Mouse (Mus musculus) frontal cortex, postnatal 10 days (tissue): ENCODE data around the gene Clic3.

ENCODE experiments used
- DNase-seq, 2 experiments: peaks; one replicate each; pipeline ENCODE4 v3.0.0; 2022; ENCODE audit warnings: low spot score in 2 of 2, mixed read lengths in 1 of 2

Gene Clic3

DNA sequence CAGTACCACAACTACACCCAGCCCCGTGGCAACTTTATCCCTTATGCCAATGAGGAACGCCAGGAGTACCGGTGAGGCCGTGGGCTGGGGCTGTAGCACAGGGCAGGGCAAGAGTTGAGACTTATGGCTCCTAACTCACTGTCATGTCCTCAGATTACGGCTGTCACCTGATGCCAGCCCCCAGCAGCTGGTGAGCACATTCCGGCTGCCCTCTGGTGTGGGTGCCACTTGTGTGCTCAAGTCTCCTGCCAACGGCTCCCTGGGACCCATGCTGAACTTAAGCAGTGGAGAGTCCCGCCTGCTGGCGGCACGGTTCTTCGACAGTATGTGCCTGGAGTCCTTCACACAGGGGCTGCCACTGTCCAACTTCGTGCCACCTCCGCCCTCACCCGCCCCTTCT is 14.0 kb upstream of the Clic3 start:
- DNase-seq, result no peak

- DNase-seq, result no peak
Measured at GRCm38 (mm10) chr2:25450853-25451647, 5.6 kb upstream of the Clic3 start.

- no peak for DNase-seq
Measured at GRCm38 (mm10) chr2:25452951-25453350, 3.7 kb upstream of the Clic3 start.

DNA sequence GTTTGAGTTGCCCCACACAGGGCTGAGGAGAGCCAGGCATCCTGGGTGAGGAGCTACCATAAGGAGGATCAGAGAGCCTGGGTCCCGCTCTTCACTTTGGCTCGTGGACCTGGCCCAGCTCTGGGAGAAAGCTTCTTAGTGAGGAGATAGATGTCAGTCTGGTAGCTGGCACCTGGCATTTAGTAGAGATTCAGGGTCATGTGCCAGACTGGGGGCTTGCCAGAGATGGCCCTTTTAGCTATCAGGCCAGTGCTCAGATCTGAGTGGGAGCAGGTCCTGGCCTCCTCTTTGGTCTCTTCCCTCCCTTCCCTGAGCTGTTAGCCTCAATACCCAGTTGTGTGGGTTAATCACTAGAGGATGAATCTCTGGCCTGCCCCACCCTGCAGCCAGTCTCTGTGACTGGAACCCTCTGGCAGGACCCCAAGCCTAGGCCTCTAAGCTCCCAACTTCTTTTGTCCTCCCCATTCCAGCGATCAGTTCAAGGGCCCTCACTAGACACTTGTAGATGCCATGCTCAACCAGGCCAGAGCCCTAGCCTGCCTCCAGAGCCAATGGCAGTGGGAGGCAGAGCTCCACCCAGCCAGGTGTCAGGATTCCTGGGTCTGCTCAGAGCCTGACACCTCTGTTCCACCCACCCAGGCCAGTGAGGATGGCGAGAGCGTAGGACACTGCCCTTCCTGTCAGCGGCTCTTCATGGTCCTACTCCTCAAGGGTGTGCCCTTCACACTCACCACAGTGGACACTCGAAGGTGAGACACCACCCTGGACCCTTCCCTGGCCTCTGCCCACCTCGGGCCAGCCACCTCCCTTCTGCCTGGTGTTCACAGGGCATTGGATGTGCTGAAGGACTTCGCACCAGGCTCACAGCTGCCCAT is 621 bp downstream of the Clic3 start:
- no peak for DNase-seq

GRCm38 (mm10) chr2:25458911-25459310 is 2.3 kb downstream of the Clic3 start:
- DNase-seq, result no peak

DNA sequence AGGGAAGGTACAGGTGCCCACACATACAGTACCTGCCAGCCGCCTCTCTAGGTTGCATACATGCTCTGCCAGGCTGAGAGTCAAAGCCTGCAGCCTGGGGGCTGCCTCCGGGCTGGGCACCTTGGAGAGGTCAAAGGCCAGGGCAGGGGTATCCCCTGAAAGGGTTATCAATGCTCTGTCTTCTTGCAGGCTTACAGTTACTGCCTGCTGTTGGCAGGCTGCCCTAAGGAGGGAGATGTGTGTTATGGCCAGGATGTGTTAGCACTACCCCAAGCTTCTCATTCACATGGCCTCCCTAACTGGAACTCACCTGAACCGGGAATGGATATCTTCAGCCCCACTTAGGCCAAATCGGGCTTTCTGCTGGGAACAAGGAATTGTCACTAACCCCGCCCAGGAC is 3.5 kb downstream of the Clic3 start:
- peak; percentile 46 to 48 for DNase-seq

- DNase-seq, result peak; percentile 89 to 90
Measured at GRCm38 (mm10) chr2:25460551-25461309, 4.1 kb downstream of the Clic3 start, which contains the start of gene Paxx. Gene Paxx, minus strand, starts transcription at chr2:25461094.

- no peak for DNase-seq
Measured at GRCm38 (mm10) chr2:25461407-25461806, 4.8 kb downstream of the Clic3 start.

DNA sequence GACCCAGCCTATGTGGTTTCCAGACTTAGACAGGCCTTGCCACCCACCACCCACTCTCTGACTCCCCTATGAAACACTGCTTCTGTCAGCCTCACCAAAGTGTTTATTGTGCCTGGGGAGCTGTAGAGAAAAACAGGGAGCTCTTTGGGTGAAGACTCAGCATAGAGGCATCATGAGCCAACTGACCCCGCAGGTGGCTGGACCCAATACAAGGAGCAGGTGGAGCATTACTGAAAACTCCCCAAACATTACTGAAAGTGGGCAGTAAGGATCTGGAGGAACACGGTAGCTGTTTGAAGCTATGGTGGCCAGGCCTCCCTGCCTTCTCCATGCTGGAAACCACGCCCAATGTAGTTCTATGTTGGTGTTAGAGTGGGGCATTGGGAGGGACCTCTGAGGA is 7.0 kb downstream of the Clic3 start:
- DNase-seq, result no peak

DNA sequence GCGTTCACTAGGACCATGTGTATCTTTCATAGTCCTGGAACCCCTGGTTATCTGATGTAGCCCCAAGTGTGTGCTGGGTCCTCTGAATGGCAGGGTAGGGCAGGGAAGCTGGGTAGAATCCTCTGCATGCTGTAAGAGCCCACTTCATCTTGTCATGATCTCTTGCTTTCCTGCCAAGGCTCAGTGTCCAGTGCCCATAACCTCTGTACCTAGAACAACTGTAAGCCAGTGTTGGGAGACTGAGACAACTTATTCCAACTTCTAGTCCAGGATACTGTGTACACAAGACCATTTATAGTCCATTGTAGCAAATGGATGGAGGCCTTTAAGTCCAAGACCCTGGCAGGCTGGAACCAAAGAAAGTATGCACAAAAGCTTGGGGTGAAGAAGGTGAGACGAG is 8.6 kb downstream of the Clic3 start:
- no peak for DNase-seq

GRCm38 (mm10) chr2:25465816-25466635 is 9.4 kb downstream of the Clic3 start:
- no peak for DNase-seq

DNA sequence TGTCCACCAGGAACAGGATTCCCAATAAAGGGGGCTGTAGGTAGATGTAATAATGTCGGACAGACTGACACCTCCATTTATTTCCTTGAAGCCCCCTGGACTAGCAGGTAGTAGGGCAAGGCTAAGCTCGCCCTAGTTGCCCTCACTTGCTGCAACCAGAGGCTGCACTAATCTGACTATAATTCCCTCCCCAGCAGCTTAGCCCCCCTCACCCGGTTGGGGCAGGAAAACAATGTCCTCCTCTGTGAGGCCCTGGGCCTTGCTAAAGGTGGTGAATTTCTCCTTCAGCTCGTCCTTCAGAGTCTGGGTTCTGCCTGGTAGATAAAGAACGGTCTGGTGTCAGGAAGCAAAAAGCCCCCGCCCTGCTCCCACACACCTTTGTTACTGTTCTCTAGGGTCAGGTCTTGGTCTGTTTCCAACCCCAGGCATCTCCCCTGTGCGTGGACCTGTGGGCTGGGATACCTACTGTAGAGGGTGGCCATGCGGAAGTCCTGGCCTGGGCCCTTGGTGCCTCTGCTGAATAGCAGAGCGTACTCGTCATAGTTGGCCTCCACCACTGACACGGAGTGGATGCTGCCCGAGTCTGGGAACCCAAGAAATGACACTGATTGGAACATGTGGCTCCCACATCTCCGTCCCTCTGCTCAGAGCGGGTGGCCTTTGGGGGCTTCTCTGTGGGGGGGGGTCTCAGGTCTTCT is 11.1 kb downstream of the Clic3 start:
- DNase-seq, result no peak

- DNase-seq, result no peak
Measured at GRCm38 (mm10) chr2:25468962-25469915, 12.6 kb downstream of the Clic3 start.

DNA sequence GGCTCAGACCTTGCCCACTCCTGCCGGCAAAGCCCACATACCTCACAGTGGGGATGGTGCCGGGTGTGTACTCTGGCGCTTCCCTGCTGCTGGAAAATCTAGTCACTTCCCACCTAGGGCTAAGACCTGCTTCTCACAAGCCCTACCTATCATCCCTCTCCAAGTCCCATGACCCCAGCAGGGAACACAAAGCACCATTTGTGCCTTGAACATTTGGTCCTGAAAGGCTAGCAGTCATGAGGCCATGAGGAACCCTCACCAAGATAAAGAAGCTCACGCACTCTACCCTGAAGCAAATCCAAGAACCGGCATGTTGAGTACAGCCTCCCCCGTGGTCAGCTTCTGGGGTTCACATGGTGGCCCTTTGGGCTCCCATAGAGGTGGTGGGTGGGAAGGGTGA is 13.3 kb downstream of the Clic3 start, which contains the start of gene Ptgds:
Gene Ptgds, minus strand, starts transcription at position 78 of the 400 bp plus-strand sequence.
- no peak for DNase-seq

DNA sequence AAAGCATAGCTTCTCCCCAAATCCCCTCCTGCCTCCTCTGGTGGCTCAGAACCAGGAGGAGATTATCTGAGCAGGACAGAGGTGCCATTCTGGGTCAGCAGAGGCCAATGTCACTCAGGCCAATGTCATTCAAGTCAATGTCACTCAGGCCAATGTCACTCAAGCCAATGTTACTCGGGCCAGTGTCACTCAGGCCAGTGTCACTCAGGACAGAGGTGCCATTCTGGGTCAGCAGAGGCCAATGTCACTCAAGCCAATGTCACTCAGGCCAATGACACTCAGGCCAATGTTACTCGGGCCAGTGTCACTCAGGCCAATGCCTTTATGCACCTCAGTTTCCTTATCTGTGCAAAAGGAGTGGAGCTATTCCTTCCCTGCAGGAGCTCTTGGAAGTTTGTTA is 15.9 kb downstream of the Clic3 start:
- DNase-seq, result no peak

DNA sequence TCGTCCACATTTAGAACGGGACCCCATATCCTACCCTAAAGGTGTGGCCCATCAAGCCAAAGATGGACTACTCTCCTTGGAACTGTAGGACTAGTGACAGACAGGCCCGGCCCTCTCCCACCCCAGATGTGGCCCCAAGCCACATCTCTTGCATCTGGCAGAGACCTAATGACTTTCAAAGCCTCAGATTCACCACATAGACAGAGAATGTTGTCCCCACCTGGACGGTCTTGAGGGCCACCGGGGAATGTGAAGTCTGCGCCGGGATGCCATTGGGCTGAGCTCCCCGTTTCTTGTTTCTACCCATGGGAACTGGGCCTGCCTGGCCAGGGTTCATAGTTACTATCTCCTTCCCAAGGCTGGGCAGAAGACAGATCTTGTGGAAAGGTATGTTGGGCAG is 20.9 kb downstream of the Clic3 start:
- no peak for DNase-seq

GRCm38 (mm10) chr2:25477967-25478675 is 21.5 kb downstream of the Clic3 start:
- peak in 1 of 2 experiments; percentile 62 for DNase-seq

- DNase-seq, result no peak
Measured at GRCm38 (mm10) chr2:25479551-25480311, 23.1 kb downstream of the Clic3 start.
